Mouse (Mus musculus) kidney, embryonic 16.5 days (tissue): ENCODE results near the gene Kcnk6. TPM values are rescaled to one million over a fixed set of nuclear protein-coding genes. Genes with fewer than 3 reads are reported as not detected.

Experiments
- ATAC-seq: fragments of 200-750 bp; cut with Nextera tagmentation; 2 replicates; pipeline ENCODE4 v1.8.0; 2017; ENCODE audit warnings: moderate TSS enrichment; ENCODE audit not compliant: low FRiP score, low TSS enrichment
- H3K27ac ChIP-seq: fragments of 300-500 bp; sonication (generic); 2 replicates; pipeline ENCODE4 v1.5.1; 2014; ENCODE audit warnings: low read length
- H3K27me3 ChIP-seq: fragments of 300-500 bp; sonication (generic); 2 replicates; pipeline ENCODE4 v1.6.1; 2014; ENCODE audit warnings: low read length, control low read depth, mixed read lengths; ENCODE audit not compliant: insufficient read depth
- H3K36me3 ChIP-seq: fragments of 300-500 bp; sonication (generic); 2 replicates; pipeline ENCODE4 v1.6.1; 2014; ENCODE audit warnings: low read length, control low read depth, mixed read lengths; ENCODE audit not compliant: insufficient read depth
- H3K4me1 ChIP-seq: fragments of 300-500 bp; sonication (generic); 2 replicates; pipeline ENCODE4 v1.6.1; 2014; ENCODE audit warnings: low read length, control low read depth, mixed read lengths; ENCODE audit not compliant: insufficient read depth
- H3K4me2 ChIP-seq: fragments of 300-500 bp; sonication (generic); replicated peaks from 2 replicates; pipeline ENCODE4 v1.6.1; 2014; ENCODE audit warnings: low read depth, low read length
- H3K4me3 ChIP-seq: fragments of 300-500 bp; sonication (generic); 2 replicates; pipeline ENCODE4 v1.5.1; 2014; ENCODE audit warnings: mild to moderate bottlenecking, low read length
- H3K9ac ChIP-seq: fragments of 300-500 bp; sonication (generic); replicated peaks from 2 replicates; pipeline ENCODE4 v1.6.1; 2014; ENCODE audit warnings: low read length
- H3K9me3 ChIP-seq: fragments of 300-500 bp; sonication (generic); 2 replicates; pipeline ENCODE4 v1.6.1; 2016; ENCODE audit warnings: low read length, control low read depth
- WGBS: fragments of 180-500 bp; shearing (Covaris S2); extraction: QIAGEN DNeasy Blood & Tissue Kit; methylation state at CpG from one replicate; pipeline ENCODE4 v1.1.7; 2014; 5-methylcytosine and 5-hydroxymethylcytosine counted together
- polyA plus RNA-seq: library from polyadenylated mRNA; unstranded; fragments of >200 nt; fragmentation: Nextera tagmentation; extraction: Ambion mirVana; gene quantifications from 2 replicates; pipeline ENCODE4 v1.2.1, GENCODE M21; 2015

Gene Kcnk6
- polyA plus RNA-seq, 1 experiment from 2014 or later = 1.7 TPM

DNA sequence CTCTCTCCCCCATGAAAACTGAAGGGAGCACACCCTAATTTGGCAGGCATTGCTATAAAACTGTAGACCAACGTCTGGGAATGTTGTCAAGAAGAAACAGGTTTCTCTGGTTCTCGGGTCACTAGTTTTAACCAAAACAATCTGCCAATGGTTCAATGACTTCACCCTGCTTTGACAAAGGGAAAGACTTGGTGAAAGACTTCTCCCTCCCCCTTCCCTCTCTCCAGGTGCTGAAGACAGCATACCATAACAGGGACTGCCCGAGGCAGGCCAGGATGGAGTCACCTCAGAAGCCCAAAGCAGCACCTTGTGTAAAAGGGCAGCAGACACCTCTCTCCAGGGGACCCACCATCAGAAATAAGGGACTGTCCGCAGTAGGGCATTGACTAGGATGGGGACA lies 34.6 kb upstream of the Kcnk6 start:
- Histone ChIP-seq H3K4me3 (no peak overlapping the region), H3K27me3 (no peaks in the 10 kb centered on the region), H3K4me2 (no peak overlapping the region), H3K9me3 (no peaks in the 10 kb centered on the region), H3K27ac (peak overlapping the region; percentile 37; the same call in 1 of the 2 replicates), H3K9ac (no peak overlapping the region), H3K4me1 (peaks cover 44% of the 10 kb centered on the region), H3K36me3 (no peaks in the 10 kb centered on the region)
- 31% methylated on average over 4 of the region's 4 CpGs for WGBS
- ATAC-seq = peak; percentile 66

DNA sequence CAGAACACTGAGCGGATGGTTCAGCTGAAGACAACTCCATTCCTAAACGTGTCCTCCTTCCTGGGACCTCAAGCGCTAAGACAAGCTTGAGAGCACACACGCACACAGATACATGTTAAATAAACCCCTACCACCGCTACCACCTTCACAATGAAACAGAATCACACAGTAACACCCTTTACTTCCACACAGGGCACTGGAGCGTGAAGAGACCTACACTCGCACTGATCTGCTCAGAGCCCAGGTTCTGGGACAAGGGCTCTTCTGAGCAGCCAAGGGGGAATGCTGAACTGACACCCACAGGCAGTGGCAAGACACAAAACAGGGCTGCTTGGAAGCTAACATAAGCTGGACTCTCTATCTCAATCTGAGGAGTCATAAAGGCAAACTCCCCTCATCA lies 33.3 kb upstream of the Kcnk6 start:
- Histone ChIP-seq H3K9me3 (no peaks in the 10 kb centered on the region), H3K27me3 (no peaks in the 10 kb centered on the region), H3K4me3 (no peak overlapping the region), H3K36me3 (no peaks in the 10 kb centered on the region), H3K27ac (no peak overlapping the region), H3K4me1 (peaks cover 34% of the 10 kb centered on the region), H3K4me2 (no peak overlapping the region), H3K9ac (no peak overlapping the region)
- WGBS = 44% methylated on average over 7 of the region's 7 CpGs
- ATAC-seq = peak; percentile 64; the same call in 1 of the 2 replicates

DNA sequence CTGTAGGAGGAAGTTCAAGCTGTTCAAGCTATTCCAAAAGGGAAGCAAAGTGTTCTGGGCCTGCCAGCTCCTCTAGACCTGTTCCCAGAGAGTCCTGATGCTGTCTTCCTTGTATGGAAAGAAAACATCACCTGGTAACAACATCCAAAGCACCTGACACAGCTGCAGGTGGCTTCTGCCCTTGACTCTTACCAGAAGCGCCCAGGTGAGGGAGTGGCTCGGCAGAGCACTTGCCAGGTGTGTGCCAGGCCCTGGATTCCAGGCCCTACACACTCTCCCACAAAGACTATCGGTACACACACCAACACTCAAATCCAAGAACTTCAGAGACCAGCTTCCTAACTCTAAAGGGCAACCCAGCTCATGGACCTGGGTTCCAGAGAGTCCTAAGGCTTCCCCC lies 31.5 kb upstream of the Kcnk6 start:
- Histone ChIP-seq H3K4me3 (no peak overlapping the region), H3K36me3 (no peaks in the 10 kb centered on the region), H3K27ac (no peak overlapping the region), H3K9ac (no peak overlapping the region), H3K4me2 (no peak overlapping the region), H3K27me3 (no peaks in the 10 kb centered on the region), H3K4me1 (peaks cover 33% of the 10 kb centered on the region), H3K9me3 (no peaks in the 10 kb centered on the region)
- no peak for ATAC-seq
- WGBS = 87% methylated on average over 3 of the region's 3 CpGs

DNA sequence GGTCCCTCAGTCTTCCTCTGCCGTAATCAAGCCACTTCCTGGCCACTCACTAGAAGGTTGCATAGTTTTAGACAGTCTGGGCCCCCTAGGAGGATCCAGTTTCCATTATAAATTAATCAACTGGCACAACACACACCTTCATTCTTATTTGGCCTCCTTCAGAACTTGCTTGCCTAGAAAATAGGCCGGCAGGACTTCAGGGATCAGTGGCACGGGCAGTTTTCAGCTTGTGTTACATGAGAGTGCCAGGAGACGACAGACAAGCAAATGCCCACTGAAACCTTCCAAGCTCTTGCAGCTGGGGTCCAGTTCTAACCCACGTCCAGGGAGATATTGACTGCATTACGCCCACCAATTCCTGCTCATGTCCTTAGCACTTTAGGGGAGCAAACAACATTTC lies 29.8 kb upstream of the Kcnk6 start:
- ATAC-seq = no peak
- Histone ChIP-seq H3K36me3 (no peaks in the 10 kb centered on the region), H3K9me3 (no peaks in the 10 kb centered on the region), H3K4me3 (no peak overlapping the region), H3K9ac (no peak overlapping the region), H3K4me2 (no peak overlapping the region), H3K27ac (0 out of 2 replicates have a peak overlapping the region, but pooled peaks have one; percentile 0), H3K4me1 (peaks cover 32% of the 10 kb centered on the region), H3K27me3 (no peaks in the 10 kb centered on the region)
- 40% methylated on average over 6 of the region's 6 CpGs for WGBS

DNA sequence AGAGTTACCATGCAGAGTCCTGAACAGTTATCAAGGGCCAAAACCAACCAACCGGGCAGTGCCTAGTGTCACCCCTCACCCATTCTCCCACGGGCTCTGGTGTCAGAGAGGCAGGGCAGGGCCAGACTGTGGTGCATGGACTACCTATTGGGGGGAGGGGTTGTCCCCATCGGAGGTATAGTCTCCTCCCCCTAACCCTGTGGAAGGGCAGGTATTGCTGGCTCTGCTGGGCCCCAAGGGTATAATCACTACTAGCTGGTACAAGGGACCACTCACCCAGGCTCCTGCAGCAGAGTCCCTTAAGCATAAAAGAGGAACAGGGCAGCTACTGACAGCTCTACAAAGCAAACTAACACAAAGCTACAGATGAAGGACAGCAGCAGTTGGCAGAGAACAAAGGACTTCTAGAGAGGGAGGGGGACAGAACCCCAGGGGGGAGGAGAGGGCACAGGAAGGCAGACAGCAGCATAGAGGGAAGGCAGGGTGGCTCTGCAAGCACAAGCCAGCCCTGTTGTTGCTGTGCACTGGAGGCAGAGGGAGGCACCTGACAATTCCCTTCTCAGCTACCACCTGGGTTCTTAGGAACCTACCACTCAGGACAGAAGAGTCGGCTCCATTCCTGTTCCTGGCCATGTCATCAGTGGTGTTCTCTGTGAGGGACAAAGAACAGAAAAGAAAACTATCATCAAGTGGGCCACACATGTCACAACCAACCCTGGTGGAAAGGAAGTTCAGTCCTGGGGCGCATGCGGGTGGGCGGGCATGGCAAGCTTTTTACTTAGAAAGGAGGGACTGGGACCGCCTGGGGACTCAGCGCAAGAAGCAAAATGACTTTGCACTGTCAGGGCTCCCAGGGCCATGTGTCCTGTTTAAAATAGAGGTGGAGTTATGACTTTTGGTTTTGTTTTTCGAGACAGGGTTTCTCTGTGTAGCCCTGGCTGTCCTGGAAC lies 27.7 kb upstream of the Kcnk6 start:
- Histone ChIP-seq H3K9me3 (no peaks in the 10 kb centered on the region), H3K4me1 (peaks cover 20% of the 10 kb centered on the region), H3K4me2 (no peak overlapping the region), H3K36me3 (peaks cover 4% of the 10 kb centered on the region; the same call in 1 of the 2 replicates), H3K4me3 (no peak overlapping the region), H3K9ac (no peak overlapping the region), H3K27ac (no peak overlapping the region), H3K27me3 (no peaks in the 10 kb centered on the region)
- WGBS = 81% methylated on average over 10 of the region's 10 CpGs
- ATAC-seq = no peak

DNA sequence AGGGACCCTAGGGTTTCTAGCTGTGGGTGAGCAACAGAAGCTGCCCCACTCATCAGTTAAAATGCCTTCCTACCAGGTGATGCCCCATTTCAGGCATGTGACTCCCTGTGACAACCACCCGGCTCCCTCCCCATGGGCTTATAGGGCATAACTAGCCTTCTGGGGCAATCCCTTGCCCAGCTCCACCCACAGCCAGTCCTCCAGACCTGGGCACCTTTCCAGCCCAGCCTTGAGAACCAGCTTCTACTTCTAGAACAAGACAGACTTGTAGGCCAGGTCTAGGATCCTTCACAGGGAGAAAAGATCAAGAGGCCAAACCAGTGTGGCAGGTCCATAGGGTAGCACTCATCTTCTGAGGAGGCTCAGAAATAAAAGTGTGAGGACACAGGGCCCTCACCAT lies 25.1 kb upstream of the Kcnk6 start:
- 85% methylated on average over 1 of the region's 1 CpGs for WGBS
- no peak for ATAC-seq

DNA sequence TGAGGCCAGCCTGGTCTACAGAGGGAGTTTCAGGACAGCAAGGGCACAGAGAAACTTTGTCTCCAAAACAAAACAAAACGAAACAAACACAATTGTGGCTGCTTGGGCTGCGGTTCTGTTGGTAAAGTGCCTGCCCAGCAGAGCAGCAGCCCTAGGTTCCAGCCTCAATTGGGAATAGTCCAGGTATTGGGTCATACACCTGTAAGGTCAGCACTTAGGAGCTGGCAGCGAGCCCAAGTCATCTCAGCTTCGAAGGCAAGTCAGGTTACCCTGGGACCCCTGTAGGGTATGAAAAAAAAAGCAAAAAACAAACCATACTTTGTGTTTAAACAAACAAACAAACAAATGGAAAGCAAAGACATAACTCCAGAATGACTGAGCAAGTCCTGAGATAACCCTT lies 23.6 kb upstream of the Kcnk6 start:
- ATAC-seq = no peak
- no peaks in the 10 kb centered on the region for H3K9me3 ChIP-seq
- no peak overlapping the region for H3K4me3 ChIP-seq
- no peak overlapping the region for H3K4me2 ChIP-seq
- H3K9ac ChIP-seq = no peak overlapping the region
- H3K27me3 ChIP-seq = no peaks in the 10 kb centered on the region
- H3K4me1 ChIP-seq = 0 out of 2 replicates have a peak, but pooled peaks cover 8% of the 10 kb centered on the region
- H3K27ac ChIP-seq = no peak overlapping the region
- H3K36me3 ChIP-seq = peaks cover 8% of the 10 kb centered on the region; the same call in 1 of the 2 replicates
- 76% methylated on average over 4 of the region's 4 CpGs for WGBS

More for the DNA sequence above, 25.1 kb upstream of the Kcnk6 start:
- H3K9ac ChIP-seq = no peak overlapping the region
- no peak overlapping the region for H3K4me3 ChIP-seq
- H3K4me2 ChIP-seq = no peak overlapping the region
- no peaks in the 10 kb centered on the region for H3K27me3 ChIP-seq
- peaks cover 8% of the 10 kb centered on the region; the same call in 1 of the 2 replicates for H3K36me3 ChIP-seq
- peaks cover 16% of the 10 kb centered on the region for H3K4me1 ChIP-seq
- H3K27ac ChIP-seq = no peak overlapping the region
- no peaks in the 10 kb centered on the region for H3K9me3 ChIP-seq

DNA sequence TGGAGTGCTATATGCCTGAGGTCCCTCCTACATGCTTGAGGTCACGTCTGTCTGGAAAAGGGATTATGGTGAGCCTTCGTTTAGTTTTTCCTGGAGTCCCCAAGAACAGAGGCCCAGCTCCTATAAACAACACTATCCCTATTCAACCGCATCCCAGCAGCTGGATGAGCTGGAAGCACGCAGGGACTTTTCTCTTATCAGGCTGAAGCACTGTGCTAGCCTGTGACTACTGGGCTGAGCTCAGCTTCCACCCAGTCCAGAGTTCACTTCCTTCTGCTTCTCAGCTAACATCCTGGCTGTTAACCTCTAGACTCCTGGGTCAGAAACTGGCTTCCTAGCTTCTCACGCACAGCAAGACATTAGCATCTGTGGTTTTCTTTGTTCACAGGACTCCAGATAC lies 21.5 kb upstream of the Kcnk6 start:
- 25% methylated on average over 5 of the region's 5 CpGs for WGBS
- 0 out of 2 replicates have a peak, but pooled peaks have one; percentile 33 for ATAC-seq
- H3K4me3 ChIP-seq = no peak overlapping the region
- no peak overlapping the region for H3K9ac ChIP-seq
- H3K4me2 ChIP-seq = no peak overlapping the region
- no peaks in the 10 kb centered on the region for H3K9me3 ChIP-seq
- no peak overlapping the region for H3K27ac ChIP-seq
- H3K4me1 ChIP-seq = peaks cover 13% of the 10 kb centered on the region; the same call in 1 of the 2 replicates
- H3K36me3 ChIP-seq = peaks cover 8% of the 10 kb centered on the region; the same call in 1 of the 2 replicates
- H3K27me3 ChIP-seq = no peaks in the 10 kb centered on the region

DNA sequence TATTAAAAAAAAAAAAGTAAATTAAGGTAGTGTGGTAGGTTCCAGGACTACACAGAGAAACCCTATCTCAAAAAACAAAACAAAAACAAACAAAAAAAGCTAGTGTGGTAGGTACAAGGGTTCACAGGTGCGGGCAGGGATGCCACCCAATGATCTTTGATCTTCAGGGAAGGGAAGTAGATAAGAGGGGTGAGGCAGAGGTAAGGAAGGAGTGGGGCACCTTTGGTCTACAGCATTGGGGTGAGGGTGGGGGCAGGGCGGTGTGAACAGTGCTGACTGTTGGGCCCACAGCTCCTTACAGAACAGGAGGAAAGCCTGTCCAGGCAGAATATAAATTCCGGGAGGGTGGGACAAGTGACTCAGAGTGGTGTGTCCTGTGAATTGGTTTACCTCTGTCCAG lies 18.9 kb upstream of the Kcnk6 start:
- ATAC-seq = no peak
- Histone ChIP-seq H3K27me3 (no peaks in the 10 kb centered on the region), H3K4me3 (no peak overlapping the region), H3K4me2 (no peak overlapping the region), H3K27ac (no peak overlapping the region), H3K9me3 (no peaks in the 10 kb centered on the region), H3K9ac (no peak overlapping the region), H3K36me3 (peaks cover 9% of the 10 kb centered on the region; the same call in 1 of the 2 replicates), H3K4me1 (peaks cover 25% of the 10 kb centered on the region)
- 68% methylated on average over 3 of the region's 3 CpGs for WGBS
